Mouse (Mus musculus): Measurements from ENCODE around the gene Slc5a2.

Gene Slc5a2

GRCm38 (mm10) chr7:128298481-128299342 lies 33.3 kb downstream of the Slc5a2 start:
- DNase-seq (ENCODE audit: low read depth, low spot score), result no peak

- DNase-seq (ENCODE audit: low read depth, low spot score), result no peak
These were observed 35.5 kb downstream of the Slc5a2 start for GRCm38 (mm10) chr7:128300952-128301351.

DNA sequence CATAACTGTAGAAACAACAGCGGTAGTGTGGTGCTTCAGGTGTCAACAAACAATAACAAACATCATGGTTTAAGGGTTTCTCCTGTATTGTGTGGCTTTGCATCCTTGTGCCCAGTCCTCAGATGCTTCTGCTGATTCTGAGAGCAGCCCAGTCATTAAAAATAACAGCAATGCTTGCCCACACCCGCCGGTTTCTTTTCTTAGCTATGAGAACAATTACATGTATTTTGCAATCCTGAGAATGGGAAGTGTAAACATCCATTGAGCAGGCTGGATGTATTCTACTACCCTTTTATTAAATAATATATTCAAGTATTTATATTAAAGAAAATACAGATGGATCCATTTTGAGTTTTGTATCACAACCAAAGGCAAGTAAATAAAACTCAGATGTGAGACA lies 36.7 kb downstream of the Slc5a2 start:
- no peak for DNase-seq (ENCODE audit: low read depth, low spot score)

GRCm38 (mm10) chr7:128304198-128304597 lies 38.7 kb downstream of the Slc5a2 start:
- DNase-seq (ENCODE audit: low read depth, low spot score), result no peak

GRCm38 (mm10) chr7:128304907-128305306 lies 39.5 kb downstream of the Slc5a2 start:
- no peak for DNase-seq (ENCODE audit: low read depth, low spot score)

DNA sequence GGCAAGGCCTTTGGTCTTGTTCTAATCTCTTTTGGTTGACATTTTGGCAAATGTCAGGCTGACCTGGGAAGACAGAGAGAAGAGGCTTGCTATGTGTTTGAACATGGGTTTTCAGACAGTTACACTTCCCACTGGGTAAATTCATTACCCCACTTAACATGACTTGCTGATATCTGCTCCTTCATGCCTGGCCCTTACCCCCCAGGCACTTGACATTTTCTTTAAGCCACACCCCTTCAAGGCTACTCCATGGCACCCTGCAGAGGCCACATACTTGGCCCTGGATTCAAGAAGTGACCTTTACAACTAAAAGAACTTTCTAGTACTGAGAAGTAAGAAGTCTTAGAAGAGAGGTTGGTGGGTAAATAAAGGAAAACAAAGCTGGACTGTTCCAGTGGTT lies 42.4 kb downstream of the Slc5a2 start:
- DNase-seq (ENCODE audit: low read depth, low spot score), result no peak

DNA sequence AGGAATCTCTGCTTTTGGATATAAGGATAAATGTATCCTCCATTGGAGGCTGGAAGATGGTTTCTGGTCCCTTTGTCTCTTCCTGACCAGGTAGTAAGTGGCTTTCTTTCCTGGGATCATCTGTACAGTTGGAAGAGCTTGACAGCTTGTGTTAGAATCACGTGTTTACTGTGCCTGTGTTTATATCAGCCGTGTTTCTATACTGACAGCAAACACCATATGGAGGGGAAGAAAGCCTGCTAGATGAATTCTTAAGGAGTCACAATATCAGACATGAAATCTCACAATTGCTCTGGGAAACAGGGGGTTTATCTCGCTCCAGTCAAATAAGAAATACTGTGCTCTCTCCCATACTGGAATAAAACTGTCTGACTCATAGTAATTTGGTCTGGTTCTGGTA lies 43.8 kb downstream of the Slc5a2 start:
- DNase-seq (ENCODE audit: low read depth, low spot score), result no peak

GRCm38 (mm10) chr7:128309776-128310175 lies 44.3 kb downstream of the Slc5a2 start:
- DNase-seq (ENCODE audit: low read depth, low spot score), result no peak

GRCm38 (mm10) chr7:128310229-128310688 lies 44.8 kb downstream of the Slc5a2 start:
- no peak for DNase-seq (ENCODE audit: low read depth, low spot score)

DNA sequence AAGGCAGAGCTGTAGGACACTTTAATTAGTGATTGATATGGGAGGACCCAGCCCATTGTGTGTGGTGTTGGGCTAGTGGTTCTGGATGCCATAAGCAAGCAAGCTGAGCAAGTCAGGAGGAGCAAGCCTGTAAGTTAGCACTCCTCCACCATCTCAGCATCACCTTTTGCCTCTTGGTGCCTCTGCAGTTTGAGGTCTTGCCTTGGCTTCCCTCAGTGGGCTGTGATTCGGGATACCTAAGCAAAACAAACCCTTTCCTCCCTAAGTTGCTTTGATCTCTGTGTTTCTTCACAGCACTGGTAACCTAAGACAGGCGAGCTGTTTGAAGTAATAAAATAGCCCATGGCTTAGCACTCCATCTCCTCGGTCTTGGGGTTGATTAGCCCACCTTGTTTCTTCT lies 45.8 kb downstream of the Slc5a2 start:
- DNase-seq (ENCODE audit: low read depth, low spot score), result no peak

- DNase-seq (ENCODE audit: low read depth, low spot score), result no peak
These were observed 46.4 kb downstream of the Slc5a2 start for GRCm38 (mm10) chr7:128311811-128312210.

GRCm38 (mm10) chr7:128312375-128313059 lies 47.1 kb downstream of the Slc5a2 start:
- no peak for DNase-seq (ENCODE audit: low read depth, low spot score)

GRCm38 (mm10) chr7:128313601-128314000 lies 48.1 kb downstream of the Slc5a2 start:
- no peak for DNase-seq (ENCODE audit: low read depth, low spot score)

- no peak for DNase-seq (ENCODE audit: low read depth, low spot score)
These were observed 49.0 kb downstream of the Slc5a2 start for GRCm38 (mm10) chr7:128314491-128314890.

GRCm38 (mm10) chr7:128317011-128317410 lies 51.6 kb downstream of the Slc5a2 start:
- DNase-seq (ENCODE audit: low read depth, low spot score), result no peak

DNA sequence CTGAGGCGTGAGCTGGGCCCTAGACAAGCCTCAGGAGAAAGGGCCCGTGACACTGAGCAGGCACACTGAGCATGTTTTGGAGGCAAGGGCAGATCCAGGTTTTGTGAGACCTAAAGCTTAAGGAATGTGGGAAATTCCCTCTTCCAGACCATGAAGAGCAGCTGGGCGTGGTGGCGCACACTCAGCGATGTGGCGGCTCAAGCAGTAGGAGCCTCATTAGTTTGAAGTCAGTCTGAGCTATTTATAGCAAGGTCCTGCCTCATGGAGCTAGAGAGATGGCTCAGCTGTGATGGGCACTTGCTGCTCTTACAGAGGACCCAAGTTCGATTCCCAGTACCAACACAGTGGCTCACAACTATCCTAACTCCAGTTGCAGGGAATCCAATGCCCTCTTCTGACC lies 53.7 kb downstream of the Slc5a2 start:
- DNase-seq (ENCODE audit: low read depth, low spot score), result no peak

GRCm38 (mm10) chr7:128320219-128320816 lies 54.9 kb downstream of the Slc5a2 start:
- DNase-seq (ENCODE audit: low read depth, low spot score), result no peak

DNA sequence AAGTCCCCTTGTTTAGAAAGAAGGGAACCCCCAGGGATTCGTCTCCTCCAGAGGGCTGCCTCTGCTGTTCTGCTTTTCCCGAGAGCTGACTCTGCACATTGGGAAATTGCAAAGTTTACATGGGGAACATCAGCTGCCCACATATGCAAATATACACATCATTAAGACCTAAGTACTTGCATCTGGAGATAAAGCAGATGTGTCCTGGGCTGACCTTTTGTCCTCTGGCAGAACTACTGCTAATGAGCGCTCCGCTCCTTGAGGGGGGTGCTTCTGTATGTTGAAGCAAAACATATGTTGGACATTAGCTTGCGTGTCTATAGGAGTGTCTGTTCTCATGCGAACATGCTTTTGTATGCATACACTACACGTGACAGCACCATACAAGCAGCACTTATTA lies 55.8 kb downstream of the Slc5a2 start:
- DNase-seq (ENCODE audit: low read depth, low spot score), result peak; percentile 40

All from forelimb bud, embryonic 11.5 days (tissue).